Mouse (Mus musculus): ENCODE data around the gene Slc9a8. TPM values are rescaled to one million over a fixed set of nuclear protein-coding genes. Genes with fewer than 3 reads are reported as not detected.

Gene Slc9a8
- polyA plus RNA-seq, 1 experiment from 2014 or later = 15.1 TPM

DNA sequence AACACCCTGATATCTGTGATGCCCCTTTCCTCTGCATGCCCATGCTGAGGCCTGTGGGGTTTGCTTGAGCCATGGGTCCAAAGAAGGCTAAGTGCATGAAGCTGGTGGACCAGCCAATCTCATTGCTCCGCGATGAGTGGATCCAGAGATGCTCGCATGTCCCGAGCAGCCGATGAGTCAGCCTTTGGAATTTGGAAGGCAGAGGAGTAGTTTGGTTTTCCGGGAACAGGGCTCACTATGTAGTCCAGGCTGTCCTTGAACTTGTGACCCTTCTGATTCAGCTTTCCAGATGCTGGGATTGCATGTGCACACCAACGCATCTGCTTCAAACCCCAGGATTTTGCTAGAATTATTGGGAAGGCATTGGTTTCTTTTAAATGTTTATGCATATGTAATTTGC, 21.9 kb upstream of the Slc9a8 start:
- ATAC-seq (ENCODE audit: low read depth) = no peak
- Histone ChIP-seq H3K27ac (ENCODE audit: low read length) (no peak overlapping the region), H3K4me2 (ENCODE audit: low read depth, low read length) (no peak overlapping the region), H3K27me3 (ENCODE audit: control insufficient read depth, insufficient read depth, low read depth, low read length) (no peaks in the 10 kb centered on the region), H3K9me3 (replicated peaks; ENCODE audit: control insufficient read depth, low read length) (no peaks in the 10 kb centered on the region), H3K36me3 (ENCODE audit: control insufficient read depth, insufficient read depth) (no peaks in the 10 kb centered on the region), H3K9ac (ENCODE audit: low read depth, low read length) (no peak overlapping the region), H3K4me3 (ENCODE audit: low read depth, low read length) (no peak overlapping the region), H3K4me1 (ENCODE audit: control insufficient read depth, low read depth, low read length) (no peaks in the 10 kb centered on the region)
- WGBS (ENCODE audit: insufficient replicate concordance) = 75% methylated on average over 7 of the region's 7 CpGs

GRCm38 (mm10) chr2:167403085-167403484, 18.4 kb upstream of the Slc9a8 start:
- Histone ChIP-seq H3K4me2 (ENCODE audit: low read depth, low read length) (no peak overlapping the region), H3K9ac (ENCODE audit: low read depth, low read length) (no peak overlapping the region), H3K9me3 (replicated peaks; ENCODE audit: control insufficient read depth, low read length) (no peaks in the 10 kb centered on the region), H3K4me1 (ENCODE audit: control insufficient read depth, low read depth, low read length) (no peaks in the 10 kb centered on the region), H3K4me3 (ENCODE audit: low read depth, low read length) (no peak overlapping the region), H3K36me3 (ENCODE audit: control insufficient read depth, insufficient read depth) (no peaks in the 10 kb centered on the region), H3K27me3 (ENCODE audit: control insufficient read depth, insufficient read depth, low read depth, low read length) (no peaks in the 10 kb centered on the region), H3K27ac (ENCODE audit: low read length) (no peak overlapping the region)
- no peak for ATAC-seq (ENCODE audit: low read depth)
- WGBS (ENCODE audit: insufficient replicate concordance) = 56% methylated on average over 7 of the region's 7 CpGs

GRCm38 (mm10) chr2:167405101-167405880, 16.2 kb upstream of the Slc9a8 start:
- Histone ChIP-seq H3K4me3 (ENCODE audit: low read depth, low read length) (no peak overlapping the region), H3K4me1 (ENCODE audit: control insufficient read depth, low read depth, low read length) (no peaks in the 10 kb centered on the region), H3K27ac (ENCODE audit: low read length) (no peak overlapping the region), H3K27me3 (ENCODE audit: control insufficient read depth, insufficient read depth, low read depth, low read length) (no peaks in the 10 kb centered on the region), H3K36me3 (ENCODE audit: control insufficient read depth, insufficient read depth) (no peaks in the 10 kb centered on the region), H3K4me2 (ENCODE audit: low read depth, low read length) (no peak overlapping the region), H3K9me3 (replicated peaks; ENCODE audit: control insufficient read depth, low read length) (no peaks in the 10 kb centered on the region), H3K9ac (ENCODE audit: low read depth, low read length) (no peak overlapping the region)
- no peak for ATAC-seq (ENCODE audit: low read depth)
- 61% methylated on average over 20 of the region's 20 CpGs for WGBS (ENCODE audit: insufficient replicate concordance)

DNA sequence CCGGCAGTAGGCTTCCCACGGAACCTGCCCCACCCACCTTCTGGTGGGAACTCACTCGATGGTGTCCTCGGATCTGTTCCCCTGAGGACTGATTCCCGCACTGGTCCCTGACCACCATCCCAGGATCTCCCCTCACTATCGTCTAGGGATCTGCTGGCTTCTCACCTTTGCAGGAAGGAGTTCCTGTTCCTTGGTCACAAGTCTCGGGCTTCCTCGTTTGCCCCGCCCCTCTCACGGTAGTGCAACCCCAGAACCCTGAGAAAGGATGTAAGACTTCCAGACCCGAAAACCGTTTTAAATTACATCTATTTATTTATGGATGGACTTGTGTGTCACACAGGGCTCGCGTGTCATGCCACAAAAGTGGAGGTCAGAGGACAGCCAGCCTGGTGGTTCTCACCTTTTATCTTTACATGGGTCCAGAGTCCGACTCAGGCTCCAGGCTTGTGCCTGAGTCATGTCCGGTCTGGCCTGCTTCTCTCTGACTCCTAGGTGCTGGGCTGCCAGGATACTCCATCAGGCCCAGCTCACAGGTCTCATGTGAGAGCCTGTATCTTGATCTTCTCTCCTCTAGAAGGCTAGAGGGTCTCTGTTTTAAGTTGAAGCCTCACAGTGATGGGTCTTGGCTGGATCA, 14.1 kb upstream of the Slc9a8 start:
- Histone ChIP-seq H3K9ac (ENCODE audit: low read depth, low read length) (no peak overlapping the region), H3K36me3 (ENCODE audit: control insufficient read depth, insufficient read depth) (no peaks in the 10 kb centered on the region), H3K27me3 (ENCODE audit: control insufficient read depth, insufficient read depth, low read depth, low read length) (no peaks in the 10 kb centered on the region), H3K4me2 (ENCODE audit: low read depth, low read length) (no peak overlapping the region), H3K4me1 (ENCODE audit: control insufficient read depth, low read depth, low read length) (no peaks in the 10 kb centered on the region), H3K27ac (ENCODE audit: low read length) (no peak overlapping the region), H3K4me3 (ENCODE audit: low read depth, low read length) (no peak overlapping the region), H3K9me3 (replicated peaks; ENCODE audit: control insufficient read depth, low read length) (no peaks in the 10 kb centered on the region)
- 78% methylated on average over 16 of the region's 16 CpGs for WGBS (ENCODE audit: insufficient replicate concordance)
- ATAC-seq (ENCODE audit: low read depth) = no peak

GRCm38 (mm10) chr2:167414461-167414860, 7.1 kb upstream of the Slc9a8 start:
- WGBS (ENCODE audit: insufficient replicate concordance) = 61% methylated on average over 5 of the region's 5 CpGs
- Histone ChIP-seq H3K4me3 (ENCODE audit: low read depth, low read length) (no peak overlapping the region), H3K27me3 (ENCODE audit: control insufficient read depth, insufficient read depth, low read depth, low read length) (no peaks in the 10 kb centered on the region), H3K27ac (ENCODE audit: low read length) (no peak overlapping the region), H3K9me3 (replicated peaks; ENCODE audit: control insufficient read depth, low read length) (peaks cover 2% of the 10 kb centered on the region; the same call in 1 of the 2 replicates), H3K4me2 (ENCODE audit: low read depth, low read length) (no peak overlapping the region), H3K4me1 (ENCODE audit: control insufficient read depth, low read depth, low read length) (peaks cover under 1% of the 10 kb centered on the region), H3K9ac (ENCODE audit: low read depth, low read length) (no peak overlapping the region), H3K36me3 (ENCODE audit: control insufficient read depth, insufficient read depth) (no peaks in the 10 kb centered on the region)
- ATAC-seq (ENCODE audit: low read depth) = no peak

GRCm38 (mm10) chr2:167415970-167416563, 5.4 kb upstream of the Slc9a8 start:
- ATAC-seq (ENCODE audit: low read depth) = peak; percentile 83

DNA sequence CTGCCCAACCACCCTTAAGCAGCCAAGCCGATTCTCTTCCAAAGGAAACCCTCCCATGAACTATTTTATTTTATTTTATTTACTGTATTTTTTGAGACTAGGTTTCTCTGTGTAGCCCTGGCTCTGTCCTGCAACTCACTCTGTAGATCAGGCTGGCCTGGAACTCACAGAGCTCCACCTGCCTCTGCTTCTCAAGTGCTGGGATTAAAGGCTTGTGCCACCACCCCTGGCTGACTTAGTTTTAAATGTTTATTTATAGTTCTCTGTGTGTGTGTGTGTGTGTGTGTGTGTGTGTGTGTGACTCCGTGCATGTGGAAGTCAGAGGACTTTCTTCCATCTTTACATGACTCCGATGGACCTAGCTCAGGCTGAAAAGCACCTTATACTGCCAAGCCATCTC, 4.5 kb upstream of the Slc9a8 start:
- Histone ChIP-seq H3K36me3 (ENCODE audit: control insufficient read depth, insufficient read depth) (no peaks in the 10 kb centered on the region), H3K4me1 (ENCODE audit: control insufficient read depth, low read depth, low read length) (peaks cover 15% of the 10 kb centered on the region), H3K9ac (ENCODE audit: low read depth, low read length) (no peak overlapping the region), H3K27ac (ENCODE audit: low read length) (no peak overlapping the region), H3K4me3 (ENCODE audit: low read depth, low read length) (no peak overlapping the region), H3K9me3 (replicated peaks; ENCODE audit: control insufficient read depth, low read length) (peaks cover 2% of the 10 kb centered on the region; the same call in 1 of the 2 replicates), H3K27me3 (ENCODE audit: control insufficient read depth, insufficient read depth, low read depth, low read length) (no peaks in the 10 kb centered on the region), H3K4me2 (ENCODE audit: low read depth, low read length) (no peak overlapping the region)
- WGBS (ENCODE audit: insufficient replicate concordance) = 69% methylated on average over 3 of the region's 3 CpGs
- no peak for ATAC-seq (ENCODE audit: low read depth)

More at GRCm38 (mm10) chr2:167415970-167416563, 5.4 kb upstream of the Slc9a8 start:
- Histone ChIP-seq H3K9ac (ENCODE audit: low read depth, low read length) (no peak overlapping the region), H3K9me3 (replicated peaks; ENCODE audit: control insufficient read depth, low read length) (peaks cover 2% of the 10 kb centered on the region; the same call in 1 of the 2 replicates), H3K36me3 (ENCODE audit: control insufficient read depth, insufficient read depth) (no peaks in the 10 kb centered on the region), H3K27ac (ENCODE audit: low read length) (no peak overlapping the region), H3K4me2 (ENCODE audit: low read depth, low read length) (no peak overlapping the region), H3K4me1 (ENCODE audit: control insufficient read depth, low read depth, low read length) (peaks cover 15% of the 10 kb centered on the region), H3K4me3 (ENCODE audit: low read depth, low read length) (no peak overlapping the region), H3K27me3 (ENCODE audit: control insufficient read depth, insufficient read depth, low read depth, low read length) (no peaks in the 10 kb centered on the region)
- WGBS (ENCODE audit: insufficient replicate concordance) = 60% methylated on average over 9 of the region's 9 CpGs

GRCm38 (mm10) chr2:167417694-167418093, 3.8 kb upstream of the Slc9a8 start:
- peaks cover 20% of the 10 kb centered on the region for H3K4me1 ChIP-seq (ENCODE audit: control insufficient read depth, low read depth, low read length)
- no peaks in the 10 kb centered on the region for H3K36me3 ChIP-seq (ENCODE audit: control insufficient read depth, insufficient read depth)
- peaks cover 2% of the 10 kb centered on the region; the same call in 1 of the 2 replicates for H3K9me3 ChIP-seq (replicated peaks; ENCODE audit: control insufficient read depth, low read length)
- no peak overlapping the region for H3K4me2 ChIP-seq (ENCODE audit: low read depth, low read length)
- no peak for ATAC-seq (ENCODE audit: low read depth)
- no peaks in the 10 kb centered on the region for H3K27me3 ChIP-seq (ENCODE audit: control insufficient read depth, insufficient read depth, low read depth, low read length)
- 19% methylated on average over 4 of the region's 4 CpGs for WGBS (ENCODE audit: insufficient replicate concordance)
- no peak overlapping the region for H3K9ac ChIP-seq (ENCODE audit: low read depth, low read length)
- H3K27ac ChIP-seq (ENCODE audit: low read length) = no peak overlapping the region
- no peak overlapping the region for H3K4me3 ChIP-seq (ENCODE audit: low read depth, low read length)

DNA sequence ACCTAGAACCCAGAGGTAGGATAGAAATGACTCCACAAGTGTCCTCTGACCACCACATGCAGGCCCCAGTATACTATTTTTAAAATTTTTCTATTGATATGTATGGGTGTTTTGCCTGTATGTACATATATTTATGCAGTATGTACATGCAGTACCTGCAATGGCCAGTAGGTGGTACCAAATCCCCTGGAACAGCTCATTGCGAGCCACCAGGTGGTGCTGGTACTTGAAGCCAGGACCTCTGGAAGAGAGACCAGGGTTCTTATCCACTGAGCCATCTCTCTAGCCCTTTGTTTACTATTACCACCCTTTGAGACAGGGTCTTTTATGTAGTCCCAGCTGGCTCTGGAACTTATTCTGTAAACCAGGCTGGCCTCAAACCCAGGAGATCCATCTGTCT, 2.3 kb upstream of the Slc9a8 start:
- no peak overlapping the region for H3K4me3 ChIP-seq (ENCODE audit: low read depth, low read length)
- H3K9me3 ChIP-seq (replicated peaks; ENCODE audit: control insufficient read depth, low read length) = peaks cover 2% of the 10 kb centered on the region; the same call in 1 of the 2 replicates
- H3K27ac ChIP-seq (ENCODE audit: low read length) = no peak overlapping the region
- H3K4me2 ChIP-seq (ENCODE audit: low read depth, low read length) = no peak overlapping the region
- H3K36me3 ChIP-seq (ENCODE audit: control insufficient read depth, insufficient read depth) = peaks cover 3% of the 10 kb centered on the region
- no peak for ATAC-seq (ENCODE audit: low read depth)
- 29% methylated on average over 1 of the region's 1 CpGs for WGBS (ENCODE audit: insufficient replicate concordance)
- H3K27me3 ChIP-seq (ENCODE audit: control insufficient read depth, insufficient read depth, low read depth, low read length) = no peaks in the 10 kb centered on the region
- H3K9ac ChIP-seq (ENCODE audit: low read depth, low read length) = no peak overlapping the region
- peaks cover 35% of the 10 kb centered on the region for H3K4me1 ChIP-seq (ENCODE audit: control insufficient read depth, low read depth, low read length)
